Mouse (Mus musculus): ENCODE results near the gene Tppp3.

DNA sequence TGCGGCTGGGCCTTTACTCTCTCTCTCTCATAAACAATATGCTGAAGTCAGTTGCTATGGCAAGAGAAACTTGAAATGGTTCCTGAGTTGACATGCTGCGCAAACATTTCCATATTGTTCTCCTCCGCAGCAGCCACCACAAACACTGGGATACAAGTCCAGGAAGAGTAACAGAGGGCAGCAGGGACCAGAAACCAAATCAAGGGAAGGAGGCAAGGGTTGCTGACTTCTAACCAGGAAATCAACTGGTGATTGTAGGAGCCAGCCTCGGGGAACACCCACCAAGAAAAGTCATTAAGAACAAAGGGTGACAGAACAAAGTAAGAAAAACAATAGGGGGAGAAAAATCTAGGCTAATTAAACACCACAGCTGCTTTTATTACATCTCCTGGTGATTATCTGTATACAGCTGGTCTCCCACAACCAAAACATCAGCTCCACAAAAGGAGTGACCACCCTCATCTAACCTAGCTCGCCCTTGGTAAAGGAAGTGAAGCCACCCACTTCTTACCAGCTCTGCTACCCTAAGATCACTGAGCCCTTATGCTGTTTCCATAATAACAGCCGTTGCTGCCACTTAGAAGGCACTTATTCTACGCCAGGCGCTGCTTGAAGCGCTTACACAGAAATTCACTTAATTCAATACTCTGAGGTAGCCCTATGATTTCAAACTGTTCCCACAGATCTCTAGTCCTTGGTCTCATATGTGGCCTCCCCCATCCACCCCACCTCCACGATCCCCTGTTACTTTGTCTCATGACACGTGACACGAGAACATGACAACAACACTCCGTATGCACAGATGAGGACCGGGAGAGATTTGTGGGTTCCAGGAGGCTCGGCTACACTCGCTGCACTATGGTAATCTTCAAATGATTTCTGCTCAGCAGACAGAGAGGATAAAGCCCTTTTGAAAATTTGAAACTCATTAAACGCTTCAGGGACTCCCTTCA lies 24.3 kb upstream of the Tppp3 start:
- TF ChIP-seq CTCF (IDR thresholded peaks at IDR 0.05) (no peak), POLR2A (IDR thresholded peaks at IDR 0.05; ENCODE audit: insufficient read depth, low read depth, low read length) (no peak), EP300 (IDR thresholded peaks at IDR 0.05; ENCODE audit: insufficient read depth, low read depth, low read length) (no peak)
